Mouse (Mus musculus) E14TG2a.4 (cell line): ENCODE results near the gene Gon4l.
"Not testable (repeated sequence)": the region's sequence is repeated elsewhere in the genome, so short reads cannot be mapped to it uniquely, and the experiment has no call there.

Experiments used
- CTCF ChIP-seq: conservative IDR thresholded peaks from 2 replicates; pipeline ENCODE4 v1.5.1; 2014; ENCODE audit warnings: low read length
- POU5F1 ChIP-seq: IDR thresholded peaks from 2 replicates; pipeline ENCODE4 v1.6.1; 2014; ENCODE audit warnings: low read length, borderline replicate concordance

GRCm38 (mm10) chr3:88797507-88797906 lies 37.5 kb upstream of the Gon4l start:
- TF ChIP-seq CTCF: peak; percentile 21
- TF ChIP-seq POU5F1: not testable (repeated sequence)
